Mouse (Mus musculus): ENCODE results near the gene Atp6v0a1.

Atp6v0a1 gene

DNA sequence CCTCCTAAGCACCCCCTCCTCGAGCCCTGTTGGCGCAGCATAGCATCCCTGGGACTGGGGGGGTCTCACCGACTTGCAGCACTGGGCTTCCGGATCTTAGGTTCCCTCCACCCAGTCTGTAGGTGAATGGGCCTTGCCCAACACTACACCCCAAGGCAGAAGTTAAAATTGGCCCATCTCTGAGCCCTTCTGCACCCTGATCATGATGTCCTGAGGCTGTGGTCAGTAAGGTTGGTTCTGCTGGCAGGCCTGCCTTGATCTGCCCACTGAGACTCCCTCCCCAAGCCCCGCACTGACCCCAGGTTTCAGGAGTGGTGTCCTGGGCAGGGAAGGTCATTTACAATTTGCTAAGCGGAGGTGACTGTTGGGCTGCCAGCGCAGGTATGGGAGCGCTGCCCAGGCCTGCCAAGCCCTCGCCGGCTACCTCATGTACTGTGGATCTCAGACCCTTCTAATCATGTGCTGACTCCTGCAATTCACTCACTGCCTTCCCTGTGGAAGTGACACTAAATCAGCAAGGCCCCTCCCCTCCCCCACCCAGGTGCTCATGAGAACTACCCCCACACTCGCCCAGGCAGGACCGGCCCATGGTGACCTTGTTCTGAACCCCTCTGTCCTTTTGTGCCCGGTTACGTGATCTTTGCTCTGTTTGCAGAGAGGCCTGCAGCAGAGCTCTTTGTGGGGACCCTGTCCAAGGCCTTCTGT is 53.9 kb downstream of the Atp6v0a1 start:
- DNase-seq, result no peak

GRCm38 (mm10) chr11:101063676-101064327 is 54.5 kb downstream of the Atp6v0a1 start:
- DNase-seq, result peak; percentile 65 to 70

DNA sequence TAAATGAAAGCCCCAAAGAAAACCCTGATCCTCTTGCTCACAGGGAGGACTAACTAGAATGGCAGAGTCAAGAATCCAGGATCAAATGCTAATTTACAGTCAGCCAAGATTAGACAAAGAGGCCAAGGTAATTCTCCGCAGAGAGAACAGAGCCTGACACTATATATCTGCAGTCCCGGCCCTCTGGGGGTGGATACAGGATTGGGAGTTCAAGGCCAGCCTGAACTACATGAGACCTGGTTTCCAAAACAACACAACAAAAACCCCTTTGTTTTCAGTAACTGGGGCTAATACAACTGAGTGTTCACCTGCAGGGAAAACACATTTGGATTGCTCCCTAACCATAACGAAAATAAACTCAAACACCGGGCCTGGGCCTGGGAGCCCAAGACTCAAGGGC is 55.2 kb downstream of the Atp6v0a1 start:
- DNase-seq, result no peak

DNA sequence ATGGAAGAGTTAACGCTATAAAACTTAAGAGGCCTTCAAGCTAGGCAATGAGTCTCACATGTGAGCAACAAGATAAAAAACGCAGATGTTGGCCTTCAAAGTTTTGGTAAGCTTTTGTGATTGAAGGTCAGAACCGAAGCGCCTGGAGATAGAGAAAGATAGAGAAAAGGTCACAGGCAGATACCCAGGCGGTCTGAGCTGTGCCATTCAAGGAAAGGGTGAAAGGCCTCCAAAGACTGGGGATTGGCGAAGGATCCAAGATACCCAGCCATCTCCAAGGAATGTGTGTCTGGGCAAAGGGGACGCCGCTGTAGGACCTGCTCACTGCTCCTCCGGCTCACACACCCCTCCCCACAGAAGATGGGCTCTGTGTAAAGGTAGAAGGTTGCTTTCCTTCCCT is 55.8 kb downstream of the Atp6v0a1 start:
- DNase-seq, result no peak

DNA sequence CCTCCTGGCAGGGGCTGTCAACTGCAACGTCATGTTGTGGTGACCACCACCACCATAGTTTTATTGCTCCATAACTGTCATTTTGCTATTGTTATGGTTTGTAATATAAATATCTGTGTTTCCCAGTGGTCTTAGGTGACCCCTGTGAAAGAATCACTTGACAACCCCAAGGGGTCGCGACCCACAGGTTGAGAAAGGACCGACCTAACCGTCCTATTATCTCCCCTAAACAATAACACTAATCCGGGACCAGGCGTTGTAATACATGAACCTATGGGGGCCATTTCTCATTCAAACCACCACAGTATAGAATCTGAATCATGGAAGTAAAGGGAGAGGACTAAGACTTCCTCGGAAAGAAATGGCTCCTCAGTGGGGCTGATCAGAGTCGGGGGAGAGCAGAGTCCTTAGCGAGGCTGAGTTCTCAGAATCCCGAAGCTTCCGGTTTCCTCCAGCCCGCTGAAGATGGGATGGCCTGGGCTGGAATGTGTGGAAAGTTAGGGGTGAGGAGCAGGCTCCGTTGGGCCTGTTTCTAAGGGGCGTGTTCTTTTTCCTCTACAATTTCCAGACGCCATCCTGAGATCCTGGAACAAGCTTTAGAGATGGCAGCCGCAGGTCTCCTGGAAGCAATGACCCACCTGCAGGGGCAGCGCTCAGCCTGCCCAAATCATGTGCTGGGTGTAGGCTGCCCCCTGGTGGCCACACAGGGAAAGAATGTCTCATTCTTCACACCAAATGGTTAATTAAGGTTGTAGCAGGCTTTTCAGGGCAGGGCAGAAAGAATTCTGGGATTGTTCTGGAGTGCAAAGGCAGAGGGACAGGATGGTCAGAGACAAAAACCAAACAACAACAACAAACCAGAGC is 57.5 kb downstream of the Atp6v0a1 start:
- DNase-seq, result peak; percentile 88 to 90

DNA sequence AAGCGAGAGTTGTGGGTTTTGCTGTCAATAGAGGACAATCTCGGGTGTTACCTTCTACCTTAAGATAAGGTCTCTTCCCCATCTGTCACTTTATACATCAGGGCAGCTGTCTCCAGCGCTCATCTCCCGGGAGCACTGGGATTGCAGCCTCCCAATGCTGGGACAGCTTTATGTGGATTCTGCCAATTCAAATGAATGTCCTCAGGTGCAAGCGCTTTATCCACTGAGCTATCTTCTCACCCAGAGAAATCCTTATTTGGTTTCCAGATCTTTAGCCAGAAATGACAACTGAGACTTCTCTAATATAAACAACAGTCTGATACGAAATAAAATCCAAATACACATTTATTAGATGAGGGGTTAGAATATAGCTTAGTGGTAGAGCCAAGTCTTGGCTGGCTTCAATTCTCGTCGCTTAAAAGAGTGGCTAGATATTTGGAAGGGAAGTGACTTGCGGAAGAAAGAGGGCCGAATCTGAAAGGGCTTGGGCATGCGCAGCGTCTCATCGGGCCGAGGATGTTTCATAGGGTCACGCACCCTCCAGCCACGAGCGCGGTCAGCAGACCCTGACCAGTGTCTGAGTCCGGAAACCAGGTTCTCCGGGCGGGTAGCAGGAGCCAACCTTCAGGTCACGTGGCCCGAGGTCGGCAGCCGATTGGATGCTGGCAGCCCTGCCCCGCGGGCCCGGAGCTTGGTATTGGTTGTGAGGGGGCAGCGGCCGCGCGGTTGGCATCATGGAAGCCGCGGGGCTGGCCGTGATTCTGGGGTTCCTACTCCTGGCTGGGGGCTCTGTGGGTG is 60.3 kb downstream of the Atp6v0a1 start, which contains the start of gene Naglu:
Gene Naglu, plus strand, starts transcription at position 622 of the 798 bp plus-strand sequence.
- DNase-seq, result peak; percentile 96 to 99

- no peak for DNase-seq
Measured at GRCm38 (mm10) chr11:101070189-101070527, 60.9 kb downstream of the Atp6v0a1 start.

DNA sequence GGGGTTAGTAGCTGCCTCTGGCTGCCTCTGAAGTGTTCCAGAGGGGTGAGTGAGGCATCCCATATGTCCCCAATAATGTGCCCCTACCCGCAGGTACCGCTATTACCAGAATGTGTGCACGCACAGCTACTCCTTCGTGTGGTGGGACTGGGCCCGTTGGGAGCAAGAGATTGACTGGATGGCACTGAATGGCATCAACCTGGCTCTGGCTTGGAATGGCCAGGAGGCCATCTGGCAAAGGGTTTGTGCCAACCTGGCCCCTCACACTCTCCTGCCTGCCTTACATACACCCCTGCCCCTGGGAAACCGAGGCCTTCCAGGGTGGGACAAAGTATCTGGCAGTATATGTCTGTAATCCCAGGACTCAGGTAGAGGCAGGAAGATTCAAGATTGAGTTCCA is 61.7 kb downstream of the Atp6v0a1 start:
- DNase-seq, result no peak

GRCm38 (mm10) chr11:101071810-101072428 is 62.7 kb downstream of the Atp6v0a1 start:
- DNase-seq, result no peak

DNA sequence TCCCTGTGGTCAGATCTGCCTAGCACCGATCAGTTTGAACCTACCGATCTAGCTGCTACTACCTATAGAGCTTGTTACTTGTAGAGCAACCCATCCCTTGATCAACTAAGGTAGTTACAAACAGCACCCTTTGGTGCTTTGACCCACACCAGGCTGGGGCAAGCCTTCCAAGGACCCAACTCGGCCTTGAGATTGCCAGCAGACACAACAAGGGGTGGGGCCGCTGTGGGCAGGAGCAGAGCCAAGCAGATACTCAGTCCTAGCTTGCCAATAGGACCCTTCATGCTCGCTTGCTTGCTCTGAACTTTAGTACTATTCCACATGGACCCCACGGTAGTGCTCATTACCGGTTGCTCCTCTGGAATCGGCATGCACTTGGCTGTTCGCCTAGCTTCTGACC is 68.9 kb downstream of the Atp6v0a1 start, which contains the start of gene Hsd17b1:
Gene Hsd17b1, plus strand, starts transcription at position 291 of the 400 bp plus-strand sequence.
- DNase-seq, result no peak

GRCm38 (mm10) chr11:101079746-101080145 is 70.5 kb downstream of the Atp6v0a1 start:
- DNase-seq, result no peak

DNA sequence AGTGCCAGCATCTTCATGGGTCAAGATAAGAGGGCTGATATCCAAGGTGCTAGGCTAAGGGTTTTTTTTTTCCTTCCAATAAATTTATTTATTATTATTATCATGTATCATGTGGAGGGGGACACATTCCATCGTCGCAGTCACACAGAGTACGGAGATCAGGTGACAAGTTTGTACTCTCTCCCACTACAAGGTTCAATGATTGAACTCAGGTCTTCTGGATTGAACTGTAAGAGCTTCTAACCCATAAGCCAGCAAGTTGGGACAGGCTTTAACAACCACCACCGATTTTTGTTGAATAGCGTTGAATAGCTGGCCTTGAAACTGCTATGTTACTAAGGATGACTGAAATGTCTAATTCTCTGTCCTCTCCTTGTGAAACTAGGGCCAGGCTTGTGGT is 71.2 kb downstream of the Atp6v0a1 start:
- DNase-seq, result no peak

GRCm38 (mm10) chr11:101081659-101082058 is 72.4 kb downstream of the Atp6v0a1 start:
- DNase-seq, result no peak

DNA sequence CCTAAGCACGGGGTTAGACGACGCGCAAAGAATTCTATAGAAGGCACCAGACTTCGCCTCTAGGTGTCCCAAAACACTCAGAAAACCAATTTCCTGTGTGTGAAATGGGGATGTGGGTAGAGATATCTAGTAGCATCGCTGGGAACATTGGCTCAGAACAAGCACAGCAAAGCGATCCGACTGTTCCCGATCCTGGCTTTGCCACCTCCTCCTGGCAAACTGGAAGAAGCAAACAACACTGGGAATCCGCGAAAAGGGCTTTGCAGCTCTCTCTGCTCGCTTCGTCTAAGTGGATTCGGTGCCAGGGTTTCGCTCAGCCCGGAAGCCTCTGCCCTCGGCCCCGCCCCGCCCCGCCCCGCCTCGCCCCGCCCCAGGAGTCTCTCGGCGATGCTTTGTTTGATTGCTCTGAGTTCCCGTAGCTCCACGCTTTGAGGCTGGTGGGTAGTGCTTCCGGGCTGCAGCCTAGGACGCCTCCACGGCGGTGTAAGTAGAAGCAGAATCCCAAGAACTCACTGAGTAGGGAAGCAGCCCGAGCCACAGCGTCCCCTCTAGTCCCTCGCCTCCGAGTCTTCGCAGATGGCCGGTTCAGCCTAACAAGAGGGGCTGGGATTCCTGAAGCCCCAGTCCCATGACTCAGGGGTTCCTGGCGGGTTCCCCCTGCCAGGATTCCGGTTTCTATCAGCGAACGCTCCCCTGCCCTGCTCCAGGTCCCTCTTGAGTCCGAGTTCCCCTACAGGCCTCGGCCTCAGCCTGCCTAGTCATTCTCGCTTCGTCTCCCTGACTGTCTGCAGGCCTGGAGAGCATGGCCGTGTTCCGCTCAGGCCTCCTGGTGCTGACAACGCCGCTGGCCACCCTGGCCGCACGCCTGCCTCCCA is 73.2 kb downstream of the Atp6v0a1 start, which contains the start of gene Coasy:
Gene Coasy, plus strand, starts transcription at position 358 of the 875 bp plus-strand sequence.
- DNase-seq, result peak; percentile 88 to 90

DNA sequence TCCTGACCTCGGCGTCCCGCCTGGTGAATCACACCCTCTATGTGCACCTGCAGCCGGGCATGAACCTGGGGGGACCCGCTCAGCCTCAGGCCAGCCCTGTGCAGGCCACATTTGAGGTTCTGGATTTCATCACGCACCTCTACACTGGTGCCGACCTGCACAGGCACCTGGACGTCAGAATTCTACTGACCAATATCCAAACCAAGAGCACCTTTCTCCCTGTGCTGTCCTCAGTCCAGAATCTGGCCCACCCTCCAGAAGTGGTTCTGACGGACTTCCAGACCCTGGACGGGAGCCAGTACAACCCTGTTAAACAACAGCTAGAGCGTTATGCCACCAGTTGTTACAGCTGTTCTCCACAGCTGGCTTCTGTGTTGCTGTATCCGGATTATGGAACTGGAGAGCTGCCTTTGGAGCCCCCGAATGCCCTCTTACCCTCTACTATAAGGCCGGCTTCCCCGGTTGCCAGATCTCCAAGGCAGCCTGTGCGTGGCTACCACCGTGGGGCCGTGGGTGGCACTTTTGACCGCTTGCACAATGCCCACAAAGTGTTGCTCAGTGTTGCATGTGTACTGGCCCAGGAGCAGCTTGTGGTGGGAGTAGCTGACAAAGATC is 73.9 kb downstream of the Atp6v0a1 start:
- DNase-seq, result no peak

- DNase-seq, result no peak
Measured at GRCm38 (mm10) chr11:101084246-101084645, 75.0 kb downstream of the Atp6v0a1 start.

- DNase-seq, result no peak
Measured at GRCm38 (mm10) chr11:101084811-101085210, 75.6 kb downstream of the Atp6v0a1 start.

DNA sequence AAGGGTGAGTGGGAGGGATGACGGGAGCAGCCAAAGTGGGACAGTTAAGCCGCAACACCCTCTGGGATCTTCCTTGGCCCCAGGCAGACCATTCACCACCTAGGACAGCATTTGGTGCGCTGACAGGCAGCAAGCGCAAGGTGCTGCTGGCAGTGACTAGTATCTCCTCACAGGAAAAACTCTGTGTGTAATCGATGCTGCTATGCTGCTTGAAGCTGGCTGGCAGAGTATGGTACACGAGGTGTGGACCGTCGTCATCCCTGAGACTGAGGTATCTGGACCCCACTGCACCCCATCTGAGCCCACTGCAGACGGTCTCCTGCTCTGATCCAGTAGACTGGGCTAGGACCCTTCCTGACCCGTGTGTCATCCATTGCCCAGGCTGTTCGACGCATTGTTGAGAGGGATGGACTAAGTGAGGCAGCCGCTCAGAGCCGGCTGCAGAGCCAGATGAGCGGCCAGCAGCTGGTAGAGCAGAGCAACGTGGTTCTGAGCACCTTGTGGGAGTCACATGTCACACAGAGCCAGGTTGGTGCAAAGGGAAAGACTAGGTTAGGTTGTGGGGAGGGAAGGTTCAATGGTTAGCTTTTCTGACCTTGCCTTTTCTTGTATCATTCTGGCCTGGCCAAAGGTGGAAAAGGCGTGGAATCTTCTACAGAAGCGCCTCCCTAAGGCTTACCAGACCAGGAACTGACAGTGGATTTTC is 76.5 kb downstream of the Atp6v0a1 start:
- DNase-seq, result no peak

DNA sequence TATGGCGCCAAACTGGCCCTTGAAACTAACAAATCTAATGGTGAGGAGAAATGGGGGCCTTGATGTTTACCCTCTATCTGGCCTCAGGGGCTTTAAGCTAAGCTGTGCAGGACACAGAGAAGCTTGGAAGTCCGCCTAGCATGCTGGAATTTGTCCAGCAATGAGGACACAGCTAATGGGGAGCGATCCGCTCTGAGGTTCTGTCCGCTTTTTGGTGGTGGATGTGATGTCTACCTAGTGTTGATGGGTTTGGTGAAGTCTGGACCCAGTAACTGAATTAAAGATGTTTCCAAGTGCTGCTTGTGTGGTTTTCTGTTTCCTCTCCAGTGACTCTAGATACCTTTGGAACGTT is 77.0 kb downstream of the Atp6v0a1 start:
- DNase-seq, result peak in 1 of 2 experiments; percentile 46
